Mouse (Mus musculus) lung, adult 2 months (tissue): ENCODE measurements around the gene Gstt2. TPM values are rescaled to one million over a fixed set of nuclear protein-coding genes. Genes with fewer than 3 reads are reported as not detected.
A peak's percentile ranks its signal among the peaks of the same experiment; 100 is the strongest.

Experiments used
- DNase-seq: peaks from one replicate; pipeline ENCODE4 v3.0.0; 2022
- H3K4me1 ChIP-seq: fragments of 200-500 bp; 2 replicates; pipeline ENCODE4 v1.6.1; 2011; ENCODE audit warnings: low read length; ENCODE audit not compliant: control insufficient read depth, insufficient read depth
- H3K4me3 ChIP-seq: fragments of 200-500 bp; replicated peaks from 2 replicates; pipeline ENCODE3; 2011; ENCODE audit warnings: low read depth, mild to moderate bottlenecking, control low read depth, low read length; ENCODE audit errors: extremely low read depth
- CTCF ChIP-seq: fragments of 200-500 bp; IDR thresholded peaks from 2 replicates; pipeline ENCODE4 v1.5.1; 2011; ENCODE audit warnings: mild to moderate bottlenecking, low read length, control low read depth; ENCODE audit not compliant: insufficient read depth
- POLR2A ChIP-seq: fragments of 200-500 bp; IDR thresholded peaks from 2 replicates; pipeline ENCODE4 v1.6.1; 2011; ENCODE audit warnings: low read depth, mild to moderate bottlenecking, control low read depth, low read length, borderline replicate concordance; ENCODE audit errors: extremely low read depth
- WGBS: fragments of 180-500 bp; shearing (Covaris S2); methylation state at CpG from one replicate; pipeline ENCODE4 v1.1.7; 2018; 5-methylcytosine and 5-hydroxymethylcytosine counted together
- polyA plus RNA-seq: library from polyadenylated mRNA; depleted of rRNA; stranded (reverse); fragments of >200 nt; gene quantifications from 2 replicates; pipeline ENCODE4 v1.2.3, GENCODE M21; 2012

The Gstt2 gene
- polyA plus RNA-seq, 1 experiment = 149 TPM

GRCm38 (mm10) chr10:75839092-75839491, 1.9 kb upstream of the Gstt2 start:
- Histone ChIP-seq H3K4me3 (no peak overlapping the region), H3K4me1 (peaks cover 4% of the 10 kb centered on the region)
- TF ChIP-seq POLR2A = no peak
- 80% methylated on average over 10 of the region's 10 CpGs for WGBS
- DNase-seq = no peak

GRCm38 (mm10) chr10:75835761-75836531, 1.3 kb downstream of the Gstt2 start:
- 11% methylated on average over 10 of the region's 10 CpGs for WGBS
- peak; percentile 19 for DNase-seq
- H3K4me3 ChIP-seq = peak overlapping the region; percentile 26
- peaks cover 4% of the 10 kb centered on the region for H3K4me1 ChIP-seq
- TF ChIP-seq POLR2A (no peak), CTCF (no peak)

- H3K4me1 ChIP-seq = peaks cover 4% of the 10 kb centered on the region
- peak overlapping the region; percentile 56 for H3K4me3 ChIP-seq
- DNase-seq = peak; percentile 61
- WGBS = 3% methylated on average over 10 of the region's 10 CpGs
- peak; percentile 46; the same call in 1 of the 2 replicates for TF ChIP-seq POLR2A
- no peak for TF ChIP-seq CTCF
Measured at GRCm38 (mm10) chr10:75835307-75835706, 1.9 kb downstream of the Gstt2 start.

- peak overlapping the region; percentile 69 for H3K4me3 ChIP-seq
- peaks cover 4% of the 10 kb centered on the region for H3K4me1 ChIP-seq
- TF ChIP-seq CTCF = no peak
- TF ChIP-seq POLR2A = no peak
- WGBS = 11% methylated on average over 9 of the region's 9 CpGs
- no peak for DNase-seq
Measured at GRCm38 (mm10) chr10:75834721-75835120, 2.5 kb downstream of the Gstt2 start.

- peak; percentile 82 for DNase-seq
- under 1% methylated on average over 21 of the region's 21 CpGs for WGBS
- TF ChIP-seq POLR2A = peak; percentile 80
- no peak for TF ChIP-seq CTCF
- peaks cover 4% of the 10 kb centered on the region for H3K4me1 ChIP-seq
- H3K4me3 ChIP-seq = peak overlapping the region; percentile 69
Measured at GRCm38 (mm10) chr10:75834250-75834649, 3.0 kb downstream of the Gstt2 start.

GRCm38 (mm10) chr10:75833456-75834080, 3.7 kb downstream of the Gstt2 start:
- no peak for TF ChIP-seq CTCF
- H3K4me3 ChIP-seq = peak overlapping the region; percentile 69
- DNase-seq = peak; percentile 49
- WGBS = 6% methylated on average over 21 of the region's 21 CpGs
- peaks cover 4% of the 10 kb centered on the region for H3K4me1 ChIP-seq

GRCm38 (mm10) chr10:75832272-75832895, 4.8 kb downstream of the Gstt2 start:
- H3K4me3 ChIP-seq = no peak overlapping the region
- DNase-seq = peak; percentile 77
- 64% methylated on average over 13 of the region's 13 CpGs for WGBS

GRCm38 (mm10) chr10:75830275-75830670, 7.0 kb downstream of the Gstt2 start:
- no peak for DNase-seq
- TF ChIP-seq CTCF (no peak), POLR2A (no peak)
- 72% methylated on average over 2 of the region's 2 CpGs for WGBS
- peaks cover 4% of the 10 kb centered on the region; the same call in 1 of the 2 replicates for H3K4me1 ChIP-seq
- no peak overlapping the region for H3K4me3 ChIP-seq

More at GRCm38 (mm10) chr10:75832272-75832895, 4.8 kb downstream of the Gstt2 start:
- TF ChIP-seq POLR2A (no peak), CTCF (peak; percentile 97)
- H3K4me1 ChIP-seq = peaks cover 6% of the 10 kb centered on the region

GRCm38 (mm10) chr10:75829529-75830274, 7.5 kb downstream of the Gstt2 start:
- DNase-seq = no peak
- H3K4me3 ChIP-seq = no peak overlapping the region
- H3K4me1 ChIP-seq = peaks cover 2% of the 10 kb centered on the region; the same call in 1 of the 2 replicates
- TF ChIP-seq POLR2A (no peak), CTCF (no peak)
- WGBS = 63% methylated on average over 2 of the region's 2 CpGs

- no peak for DNase-seq
- TF ChIP-seq POLR2A (no peak), CTCF (no peak)
- Histone ChIP-seq H3K4me1 (0 out of 2 replicates have a peak, but pooled peaks cover 2% of the 10 kb centered on the region), H3K4me3 (no peak overlapping the region)
Measured at GRCm38 (mm10) chr10:75828500-75828931, 8.7 kb downstream of the Gstt2 start.
